Mouse (Mus musculus) ES-E14 (cell line): ENCODE data around the gene Ttll3.

Experiments used
- HCFC1 ChIP-seq: IDR thresholded peaks from 2 replicates; pipeline ENCODE4 v1.6.1; 2012; ENCODE audit warnings: low read length, inconsistent platforms, borderline replicate concordance; ENCODE audit not compliant: insufficient read depth
- ZC3H11A ChIP-seq: IDR thresholded peaks from 2 replicates; pipeline ENCODE4 v1.6.1; 2012; ENCODE audit warnings: low read depth, mild to moderate bottlenecking, inconsistent platforms, low read length, borderline replicate concordance
- ZNF384 ChIP-seq: IDR thresholded peaks from 2 replicates; pipeline ENCODE4 v1.6.1; 2012; ENCODE audit warnings: low read depth, low read length, inconsistent platforms

- TF ChIP-seq ZNF384: no peak
- no peak for TF ChIP-seq ZC3H11A
- no peak for TF ChIP-seq HCFC1
Measured at GRCm38 (mm10) chr6:113444207-113444965, 55.3 kb downstream of the Ttll3 start.
